Mouse (Mus musculus) bone marrow, adult 2 months (tissue): ENCODE data around the gene Stoml2.

Source experiments
- CTCF ChIP-seq: fragments of 200-500 bp; IDR thresholded peaks from 2 replicates; pipeline ENCODE4 v1.5.1; 2011; ENCODE audit warnings: low read length, control low read depth; ENCODE audit not compliant: control insufficient read depth, insufficient read depth
- POLR2A ChIP-seq: fragments of 200-500 bp; IDR thresholded peaks from 2 replicates; pipeline ENCODE4 v1.6.1; 2011; ENCODE audit warnings: low read depth, mild to moderate bottlenecking, control low read depth, low read length, borderline replicate concordance; ENCODE audit not compliant: control insufficient read depth

DNA sequence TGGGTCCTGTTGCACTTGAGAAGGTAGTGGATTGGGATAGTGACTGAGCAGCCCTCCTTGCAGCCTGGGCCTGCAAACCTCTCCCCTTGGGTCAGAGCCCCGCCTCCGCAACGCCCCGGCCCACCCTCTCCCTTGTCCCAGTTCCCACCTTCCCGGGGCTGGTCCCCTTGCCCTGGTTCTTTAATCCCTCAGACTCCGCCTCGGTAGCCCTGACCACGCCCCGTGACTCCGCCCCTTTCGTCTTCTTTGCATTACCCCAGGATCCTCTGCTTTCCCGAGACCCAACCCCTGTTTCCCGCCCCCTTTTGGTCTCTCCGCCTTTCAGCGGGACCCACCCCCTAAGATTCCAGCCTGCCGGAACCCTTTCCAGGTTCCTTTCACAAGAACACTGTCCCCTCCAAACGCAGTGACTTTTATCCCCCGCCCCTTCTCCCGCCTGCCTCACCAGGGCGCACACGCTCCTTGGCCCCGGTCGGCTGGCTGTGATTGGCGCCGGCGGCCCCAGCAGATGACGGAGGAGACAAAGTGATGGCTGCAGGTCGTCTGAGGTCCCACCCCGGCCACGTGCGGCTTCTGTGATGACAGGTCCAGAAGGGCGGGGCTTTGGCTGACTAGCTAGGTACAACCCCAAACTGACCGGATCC, 14.3 kb upstream of the Stoml2 start, which contains the start of gene Fam214b:
- TF ChIP-seq POLR2A (peak; percentile 33; the same call in 1 of the 2 replicates), CTCF (no peak)
